Mouse (Mus musculus): ENCODE data around the gene Rabgap1. TPM values are rescaled to one million over a fixed set of nuclear protein-coding genes. Genes with fewer than 3 reads are reported as not detected.
A peak's percentile ranks its signal among the peaks of the same experiment; 100 is the strongest.

Rabgap1 gene
- total RNA-seq, 2 experiments from 2014 or later: 30.4 to 31.9 TPM

DNA sequence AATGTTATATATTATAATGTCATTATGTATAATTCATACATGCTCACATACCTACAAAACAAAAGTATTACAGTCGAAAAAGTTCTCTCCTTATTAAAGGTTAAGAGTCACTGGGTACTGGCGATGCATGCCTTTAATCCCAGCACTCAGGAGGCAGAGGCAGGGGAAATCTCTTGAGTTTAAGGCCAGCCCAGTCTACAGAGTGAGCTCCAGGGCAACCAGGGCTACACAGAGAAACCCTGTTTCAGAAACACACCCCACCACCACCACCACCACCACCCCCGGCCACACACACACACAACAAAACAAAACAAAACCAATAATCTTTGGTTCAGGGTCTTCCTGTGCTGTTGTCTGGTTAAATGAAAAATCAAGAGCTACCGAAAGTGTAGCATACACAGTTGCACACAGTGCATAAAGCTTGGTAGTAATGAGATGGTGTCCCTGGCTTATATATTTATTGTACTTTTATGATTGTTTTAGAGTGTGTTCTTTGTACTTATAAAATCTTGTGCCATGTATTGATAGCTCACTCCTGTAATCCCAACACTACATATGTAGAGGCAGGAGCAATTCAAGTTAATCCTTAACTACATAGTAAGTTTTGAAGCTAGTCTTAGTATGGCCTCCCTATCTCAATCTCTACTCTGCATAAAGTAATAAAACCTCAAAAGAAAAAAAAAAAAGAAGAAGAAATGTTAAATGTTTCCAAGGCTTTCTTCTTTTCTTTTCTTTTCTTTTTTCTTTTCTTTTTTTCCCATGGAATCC, 68.2 kb downstream of the Rabgap1 start:
- no peak for ATAC-seq (replicated peaks; ENCODE audit: poor library complexity)

DNA sequence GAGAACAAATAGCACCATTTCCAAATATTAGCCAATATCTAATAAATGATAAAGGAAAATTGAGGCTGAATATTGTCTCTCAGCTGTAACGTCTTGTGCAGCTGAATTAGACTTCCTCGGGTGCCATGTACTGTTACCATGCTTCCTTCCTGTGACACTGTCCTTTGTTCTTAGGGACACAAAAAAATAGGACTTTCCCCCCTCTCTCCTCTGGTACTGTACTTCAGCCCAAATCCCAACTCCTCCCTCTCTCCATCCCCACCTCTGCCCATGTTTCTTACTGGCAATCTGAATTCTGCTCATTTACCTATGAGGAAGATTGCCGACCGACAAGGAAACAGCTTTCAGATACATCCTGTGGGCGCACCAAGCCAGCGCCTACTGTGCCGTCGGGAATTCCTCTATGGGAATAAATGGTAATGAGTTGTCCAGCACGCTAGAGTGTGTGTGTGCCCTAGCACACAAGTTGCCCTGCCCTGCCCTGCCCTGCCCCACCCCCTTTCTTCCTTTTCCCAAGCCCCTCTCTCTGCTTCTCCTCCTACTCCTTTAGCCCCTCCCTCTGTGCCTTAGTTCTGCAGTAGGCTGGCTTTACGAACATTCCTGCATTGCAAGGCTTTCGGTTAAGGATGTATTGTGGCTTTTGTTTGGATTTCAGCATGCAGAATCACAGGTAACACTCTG, 73.1 kb downstream of the Rabgap1 start, which contains the start of gene Gpr21:
Gene Gpr21 (plus strand): TSS at position 303 of the 681 bp plus-strand sequence.
- no peak for ATAC-seq (replicated peaks; ENCODE audit: poor library complexity)

GRCm38 (mm10) chr2:37516922-37517462, 73.9 kb downstream of the Rabgap1 start:
- no peak for ATAC-seq (replicated peaks; ENCODE audit: poor library complexity)

DNA sequence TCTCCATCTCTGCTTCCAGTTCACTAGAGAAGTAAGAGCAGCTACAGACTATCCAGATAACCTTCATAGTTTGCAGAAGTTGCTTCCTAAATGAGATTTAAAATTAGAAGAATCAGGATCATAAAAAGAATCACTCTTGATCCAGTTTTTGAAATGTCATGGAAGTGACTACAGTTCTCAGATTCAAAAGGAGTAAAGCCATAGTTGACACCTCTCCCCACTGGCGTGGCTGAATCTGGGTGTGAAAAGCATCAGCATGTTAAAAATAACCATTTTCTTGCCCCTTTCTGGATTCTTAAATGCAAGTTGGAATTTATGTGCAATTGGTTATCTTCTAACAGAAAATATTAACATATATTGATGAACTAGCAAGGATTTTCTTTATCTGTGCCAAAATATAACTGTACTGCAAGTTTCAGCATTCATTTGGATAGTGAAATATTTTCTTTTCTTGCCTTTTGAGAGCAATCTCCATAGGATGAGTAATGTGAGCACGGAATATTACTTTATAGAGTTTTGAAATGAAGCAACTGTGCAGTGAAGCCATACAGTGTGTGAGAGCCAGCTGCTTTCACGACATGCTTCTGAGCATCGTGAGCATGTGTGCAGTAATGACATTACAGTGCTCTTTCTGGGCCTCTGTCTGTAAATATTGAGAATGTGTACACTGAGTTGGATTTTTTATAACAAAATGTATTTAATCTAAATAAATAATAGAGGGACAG, 75.6 kb downstream of the Rabgap1 start:
- ATAC-seq (replicated peaks; ENCODE audit: poor library complexity): no peak

GRCm38 (mm10) chr2:37519286-37519640, 76.2 kb downstream of the Rabgap1 start:
- no peak for ATAC-seq (replicated peaks; ENCODE audit: poor library complexity)

DNA sequence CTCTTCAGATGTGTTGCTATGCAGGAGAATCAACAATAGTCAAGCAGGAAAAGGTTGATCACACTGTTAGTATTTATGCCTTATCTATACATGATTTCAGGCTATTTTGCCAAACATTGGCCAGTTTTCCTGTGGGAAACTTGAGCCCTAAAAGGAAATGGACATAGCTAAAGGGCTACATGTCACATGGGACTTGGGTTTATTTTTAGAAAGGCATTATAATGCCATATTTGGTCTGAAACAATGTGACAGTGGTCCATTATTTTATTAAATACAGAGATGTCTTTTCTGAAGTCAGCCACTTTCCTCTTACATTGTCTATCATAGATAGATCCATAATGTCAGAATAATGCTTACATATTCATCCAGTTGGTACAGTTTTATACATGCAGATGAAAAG, 84.5 kb downstream of the Rabgap1 start:
- no peak for ATAC-seq (replicated peaks; ENCODE audit: poor library complexity)

- peak; percentile 37; the same call in 1 of the 2 replicates for ATAC-seq (replicated peaks; ENCODE audit: poor library complexity)
Observed at GRCm38 (mm10) chr2:37529397-37529796, 86.3 kb downstream of the Rabgap1 start.

- ATAC-seq (replicated peaks; ENCODE audit: poor library complexity): no peak
Observed at GRCm38 (mm10) chr2:37530766-37531165, 87.7 kb downstream of the Rabgap1 start.

- no peak for ATAC-seq (replicated peaks; ENCODE audit: poor library complexity)
Observed at GRCm38 (mm10) chr2:37531639-37532038, 88.6 kb downstream of the Rabgap1 start.

DNA sequence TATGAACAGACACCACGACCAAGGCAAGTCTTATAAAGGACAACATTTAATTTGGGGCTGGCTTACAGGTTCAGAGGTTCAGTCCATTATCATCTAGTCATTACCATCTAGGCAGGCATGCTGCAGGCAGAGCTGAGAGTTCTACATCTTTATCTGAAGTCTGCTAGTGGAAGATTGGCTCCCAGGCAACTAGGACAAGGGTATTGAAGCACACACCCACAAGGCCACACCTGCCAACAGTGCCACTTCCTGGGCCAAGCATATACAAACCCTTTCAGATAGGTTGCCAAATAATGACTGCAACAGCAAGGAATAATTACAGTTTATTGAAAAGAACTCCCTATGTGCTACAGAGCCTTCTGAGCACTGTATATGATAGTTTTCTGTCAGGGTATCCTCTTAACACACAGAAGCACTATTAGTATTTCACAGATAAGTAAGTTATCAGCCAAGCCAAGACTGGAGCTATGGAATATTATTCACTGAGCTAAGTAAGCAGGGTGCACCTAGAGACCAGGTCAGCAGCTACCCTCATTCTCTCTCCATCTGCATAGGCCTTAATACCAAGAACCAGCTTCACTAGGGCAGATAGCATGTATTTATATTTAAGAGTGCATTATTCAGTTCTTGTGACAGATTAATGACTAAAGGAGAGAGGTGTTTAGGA, 106.4 kb downstream of the Rabgap1 start:
- peak; percentile 96 for ATAC-seq (replicated peaks; ENCODE audit: poor library complexity)

GRCm38 (mm10) chr2:37556366-37556765, 113.3 kb downstream of the Rabgap1 start:
- no peak for ATAC-seq (replicated peaks; ENCODE audit: poor library complexity)

GRCm38 (mm10) chr2:37565579-37565978, 122.5 kb downstream of the Rabgap1 start:
- peak; percentile 92 for ATAC-seq (replicated peaks; ENCODE audit: poor library complexity)

GRCm38 (mm10) chr2:37566035-37566434, 123.0 kb downstream of the Rabgap1 start:
- peak; percentile 17; the same call in 1 of the 2 replicates for ATAC-seq (replicated peaks; ENCODE audit: poor library complexity)

GRCm38 (mm10) chr2:37569888-37570287, 126.8 kb downstream of the Rabgap1 start:
- no peak for ATAC-seq (replicated peaks; ENCODE audit: poor library complexity)

GRCm38 (mm10) chr2:37570703-37571102, 127.6 kb downstream of the Rabgap1 start:
- no peak for ATAC-seq (replicated peaks; ENCODE audit: poor library complexity)

DNA sequence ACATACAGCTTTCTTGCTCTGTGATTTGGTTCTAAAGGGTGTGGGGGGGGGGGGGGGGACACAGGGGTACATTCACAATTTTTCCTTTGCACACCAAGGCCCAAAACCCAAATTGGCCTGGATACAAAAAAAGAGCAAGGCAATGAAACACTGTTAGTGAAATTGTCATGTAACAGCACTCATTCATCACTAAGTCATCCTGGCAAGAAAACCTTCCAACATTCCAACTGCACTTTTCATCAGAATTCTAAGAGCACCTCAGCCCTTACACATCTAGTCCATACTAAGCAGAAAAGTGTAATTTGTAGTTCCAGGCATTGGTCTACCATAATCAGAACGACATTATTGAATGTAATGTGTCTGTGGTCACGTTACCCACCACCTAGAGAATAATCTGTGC, 129.1 kb downstream of the Rabgap1 start:
- no peak for ATAC-seq (replicated peaks; ENCODE audit: poor library complexity)

- ATAC-seq (replicated peaks; ENCODE audit: poor library complexity): no peak
Observed at GRCm38 (mm10) chr2:37576661-37577060, 133.6 kb downstream of the Rabgap1 start.

DNA sequence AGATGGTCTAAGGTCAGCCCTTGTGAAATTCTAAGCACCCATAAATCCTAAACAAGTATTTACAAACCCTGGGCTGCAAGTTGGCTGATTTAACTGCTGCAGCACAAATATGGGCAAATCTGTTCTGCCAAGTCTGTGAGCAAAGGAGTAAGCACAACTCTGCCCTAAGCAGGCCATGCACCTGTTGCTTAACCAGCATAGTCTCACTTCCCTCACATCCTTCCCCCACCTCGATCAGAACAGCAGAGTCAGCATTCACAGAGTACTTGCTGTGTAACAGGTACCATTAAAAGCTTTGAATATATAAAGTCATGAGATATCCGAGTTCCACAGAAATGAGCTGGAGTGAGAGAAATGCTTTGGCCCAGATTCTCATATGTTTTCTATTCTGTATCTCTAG, 135.1 kb downstream of the Rabgap1 start:
- no peak for ATAC-seq (replicated peaks; ENCODE audit: poor library complexity)

- no peak for ATAC-seq (replicated peaks; ENCODE audit: poor library complexity)
Observed at GRCm38 (mm10) chr2:37587919-37588318, 144.8 kb downstream of the Rabgap1 start.

All from megakaryocyte progenitor cell, adult 5-6 weeks (primary cell).